Mouse (Mus musculus): Measurements from ENCODE around the gene Rasl10a. TPM values are rescaled to one million over a fixed set of nuclear protein-coding genes. Genes with fewer than 3 reads are reported as not detected.

Gene Rasl10a
- polyA plus RNA-seq, 1 experiment from 2014 or later = 1.1 TPM

DNA sequence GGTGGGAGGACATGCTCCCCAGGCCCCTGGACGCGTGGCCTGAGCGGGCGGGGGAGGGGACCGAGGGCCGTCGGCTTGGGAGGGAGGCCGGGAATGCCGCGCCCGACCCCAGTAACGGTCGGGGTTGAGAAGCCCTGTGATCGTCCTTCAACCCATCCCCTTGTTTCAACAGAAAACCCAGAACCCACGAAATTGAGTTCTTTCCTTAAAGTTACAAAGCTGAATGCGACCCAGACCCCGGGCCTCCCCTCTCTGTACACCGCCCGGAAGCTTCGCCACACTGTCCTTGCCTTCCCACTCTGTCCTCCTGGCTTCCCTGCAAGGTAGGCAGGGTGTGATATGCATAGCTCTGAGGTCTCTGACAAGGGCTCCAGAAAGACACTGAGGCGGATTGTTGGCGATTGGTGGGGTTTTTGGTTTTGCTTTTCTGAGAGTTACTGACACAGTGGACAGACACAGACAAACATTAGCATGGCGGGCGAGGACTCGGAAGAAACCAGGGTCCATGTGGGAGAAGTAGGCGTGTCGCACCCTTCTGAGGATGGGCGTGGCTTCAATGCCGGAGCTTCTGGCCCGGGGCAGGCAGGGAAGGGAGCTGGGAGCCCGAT, 41.8 kb downstream of the Rasl10a start:
- Histone ChIP-seq H3K9me3 (no peaks in the 10 kb centered on the region), H3K4me1 (peaks cover 27% of the 10 kb centered on the region), H3K27ac (peak overlapping the region; percentile 100), H3K27me3 (ENCODE audit: insufficient read depth, poor library complexity, severe bottlenecking) (no peaks in the 10 kb centered on the region), H3K4me3 (peak overlapping the region; percentile 99), H3K36me3 (peaks cover 25% of the 10 kb centered on the region)
- DNase-seq (ENCODE audit: low spot score) = peak; percentile 95
- WGBS = under 1% methylated on average over 31 of the region's 31 CpGs

DNA sequence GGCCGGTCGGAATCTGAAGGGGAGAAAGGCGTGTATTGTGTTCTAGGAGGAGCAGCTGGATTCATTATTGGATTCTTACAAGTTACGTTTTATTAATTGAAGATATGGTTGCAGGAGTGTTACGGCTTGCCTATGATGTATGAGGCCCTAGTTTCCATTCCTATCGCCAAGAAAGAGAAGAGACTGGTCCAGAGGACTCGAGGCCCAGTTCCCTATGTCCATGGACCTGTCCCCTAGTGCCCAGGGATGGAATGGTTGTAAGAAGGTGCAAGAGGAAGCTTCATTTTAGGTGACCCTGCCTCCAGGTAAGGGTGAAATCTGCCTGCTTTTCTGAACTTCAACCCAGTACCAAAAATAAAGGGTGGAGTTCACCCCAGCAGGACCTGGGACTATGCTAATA, 42.4 kb downstream of the Rasl10a start:
- WGBS = 3% methylated on average over 7 of the region's 7 CpGs
- Histone ChIP-seq H3K9me3 (no peaks in the 10 kb centered on the region), H3K36me3 (peaks cover 28% of the 10 kb centered on the region), H3K27me3 (ENCODE audit: insufficient read depth, poor library complexity, severe bottlenecking) (no peaks in the 10 kb centered on the region), H3K4me3 (peak overlapping the region; percentile 99), H3K4me1 (peaks cover 27% of the 10 kb centered on the region), H3K27ac (peak overlapping the region; percentile 100)
- no peak for DNase-seq (ENCODE audit: low spot score)

DNA sequence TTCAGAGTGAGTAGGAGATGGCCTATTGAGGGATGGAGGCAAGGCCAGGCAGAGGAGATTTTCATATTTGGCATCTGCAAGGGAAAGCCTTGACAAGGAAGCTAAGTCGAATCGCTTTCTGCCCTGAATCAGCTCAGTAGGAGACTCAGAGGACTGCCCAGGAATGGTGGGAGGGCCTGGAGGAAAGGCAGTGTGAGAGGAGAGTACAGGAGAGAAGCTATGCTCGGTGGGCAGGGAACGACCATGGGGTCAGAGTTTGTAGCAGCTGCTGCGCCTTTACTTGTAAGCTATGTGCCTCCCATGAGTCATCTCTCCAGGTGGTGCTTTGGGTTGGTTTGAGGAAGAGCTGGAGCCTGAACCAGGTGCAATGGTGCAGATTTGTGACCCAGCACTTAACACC, 42.9 kb downstream of the Rasl10a start:
- WGBS = 67% methylated on average over 5 of the region's 5 CpGs
- no peaks in the 10 kb centered on the region for H3K9me3 ChIP-seq
- peaks cover 33% of the 10 kb centered on the region for H3K36me3 ChIP-seq
- no peaks in the 10 kb centered on the region for H3K27me3 ChIP-seq (ENCODE audit: insufficient read depth, poor library complexity, severe bottlenecking)
- H3K4me3 ChIP-seq = peak overlapping the region; percentile 99
- DNase-seq (ENCODE audit: low spot score) = no peak
- H3K4me1 ChIP-seq = peaks cover 27% of the 10 kb centered on the region
- 0 out of 2 replicates have a peak overlapping the region, but pooled peaks have one; percentile 100 for H3K27ac ChIP-seq

DNA sequence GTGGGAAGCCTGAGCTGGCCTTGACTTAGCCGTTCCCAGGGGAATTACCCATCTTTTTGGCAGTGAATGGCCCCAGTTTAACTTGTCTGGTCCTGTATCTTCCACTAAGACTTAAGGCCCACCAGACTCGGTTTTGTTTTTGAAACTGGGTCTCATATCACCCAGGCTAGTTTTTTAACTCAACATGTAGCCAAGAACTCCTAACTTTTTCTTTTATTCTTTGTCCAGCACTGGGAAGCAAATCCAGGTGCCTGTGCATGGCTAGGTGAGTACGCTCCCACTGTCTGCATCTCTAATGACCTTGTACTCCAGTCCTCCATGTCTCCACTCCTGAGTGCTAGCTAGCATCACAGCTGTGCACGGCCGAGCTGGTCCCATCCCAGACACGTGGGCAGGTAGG, 43.7 kb downstream of the Rasl10a start:
- WGBS = 83% methylated on average over 6 of the region's 6 CpGs
- H3K36me3 ChIP-seq = peaks cover 31% of the 10 kb centered on the region
- no peaks in the 10 kb centered on the region for H3K27me3 ChIP-seq (ENCODE audit: insufficient read depth, poor library complexity, severe bottlenecking)
- no peaks in the 10 kb centered on the region for H3K9me3 ChIP-seq
- H3K4me1 ChIP-seq = peaks cover 23% of the 10 kb centered on the region
- no peak overlapping the region for H3K4me3 ChIP-seq
- no peak for DNase-seq (ENCODE audit: low spot score)
- no peak overlapping the region for H3K27ac ChIP-seq

DNA sequence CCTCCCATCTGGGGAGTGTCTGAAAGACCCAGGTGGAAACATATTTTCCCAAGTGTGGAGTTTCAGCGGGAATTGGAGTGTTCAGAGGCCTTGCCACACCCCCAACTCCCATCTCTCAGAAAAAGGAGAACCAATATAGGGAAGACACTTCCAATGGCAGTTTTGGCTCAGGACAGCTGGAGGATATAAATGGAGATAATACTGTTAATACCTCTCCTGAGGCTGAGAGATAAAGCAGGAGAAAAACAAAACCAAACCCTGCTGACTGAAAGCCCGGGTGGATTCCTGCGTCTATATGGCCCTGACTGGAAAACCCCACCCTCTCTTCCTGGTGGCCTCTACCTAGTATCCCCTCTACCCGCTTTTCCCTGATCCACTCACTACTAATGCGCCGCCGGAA, 44.5 kb downstream of the Rasl10a start:
- 81% methylated on average over 7 of the region's 7 CpGs for WGBS
- H3K4me1 ChIP-seq = peaks cover 17% of the 10 kb centered on the region
- H3K27ac ChIP-seq = no peak overlapping the region
- no peaks in the 10 kb centered on the region for H3K27me3 ChIP-seq (ENCODE audit: insufficient read depth, poor library complexity, severe bottlenecking)
- no peak for DNase-seq (ENCODE audit: low spot score)
- H3K36me3 ChIP-seq = peaks cover 31% of the 10 kb centered on the region
- no peaks in the 10 kb centered on the region for H3K9me3 ChIP-seq
- H3K4me3 ChIP-seq = no peak overlapping the region

DNA sequence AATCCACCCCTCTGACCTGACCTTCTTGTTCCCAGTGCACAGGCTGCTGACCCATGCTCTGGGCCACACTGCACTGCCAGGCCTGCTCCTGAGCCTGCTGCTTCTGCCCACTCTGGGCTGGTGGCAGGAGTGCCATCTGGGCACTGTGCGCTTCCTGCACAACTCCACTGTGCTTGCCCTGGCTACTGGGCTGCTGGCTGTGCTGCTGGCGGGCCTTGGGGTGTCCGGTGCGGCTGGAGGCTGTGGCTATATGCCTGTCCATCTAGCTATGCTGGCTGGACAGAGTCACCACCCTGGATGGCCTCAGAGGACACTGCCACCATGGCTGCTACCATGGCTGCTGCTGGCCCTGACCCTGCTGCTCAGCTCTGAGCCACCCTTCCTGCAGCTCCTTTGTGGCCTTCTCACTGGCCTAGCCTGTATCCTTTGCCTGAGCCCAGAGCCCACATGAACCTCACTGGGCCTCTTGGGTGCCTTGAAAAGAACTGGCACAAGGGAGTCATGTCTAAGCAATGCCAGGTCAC, 46.1 kb downstream of the Rasl10a start:
- no peak for DNase-seq (ENCODE audit: low spot score)
- no peaks in the 10 kb centered on the region for H3K27me3 ChIP-seq (ENCODE audit: insufficient read depth, poor library complexity, severe bottlenecking)
- H3K36me3 ChIP-seq = peaks cover 31% of the 10 kb centered on the region
- no peaks in the 10 kb centered on the region for H3K9me3 ChIP-seq
- 95% methylated on average over 4 of the region's 4 CpGs for WGBS
- H3K27ac ChIP-seq = 0 out of 2 replicates have a peak overlapping the region, but pooled peaks have one; percentile 49
- H3K4me1 ChIP-seq = peaks cover 16% of the 10 kb centered on the region
- no peak overlapping the region for H3K4me3 ChIP-seq

DNA sequence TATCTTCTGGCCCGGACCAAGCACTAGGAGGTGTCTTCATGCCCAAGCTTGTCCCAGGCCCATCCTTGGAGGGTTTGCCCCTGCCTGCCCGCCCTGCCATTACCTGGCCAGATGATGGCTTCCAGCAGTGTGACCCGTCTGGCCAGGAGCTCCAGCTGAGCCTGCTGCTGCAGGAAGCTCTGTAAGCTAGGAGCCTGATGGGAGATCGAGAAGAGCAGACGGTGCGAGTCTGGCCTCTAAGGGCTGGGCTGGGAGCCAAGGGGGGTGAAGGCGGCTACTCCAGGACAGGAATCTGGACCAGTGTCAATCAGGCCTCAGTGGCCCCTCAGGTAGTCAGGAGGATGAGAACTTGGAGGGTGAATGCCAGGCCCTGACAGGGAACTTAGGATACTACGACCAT, 51.5 kb downstream of the Rasl10a start:
- no peaks in the 10 kb centered on the region for H3K9me3 ChIP-seq
- WGBS = 56% methylated on average over 8 of the region's 8 CpGs
- no peak overlapping the region for H3K4me3 ChIP-seq
- peaks cover 9% of the 10 kb centered on the region for H3K4me1 ChIP-seq
- no peak overlapping the region for H3K27ac ChIP-seq
- no peaks in the 10 kb centered on the region for H3K27me3 ChIP-seq (ENCODE audit: insufficient read depth, poor library complexity, severe bottlenecking)
- DNase-seq (ENCODE audit: low spot score) = no peak
- H3K36me3 ChIP-seq = peaks cover 10% of the 10 kb centered on the region; the same call in 1 of the 2 replicates

Small RNA genes within 50 kb of the gene (microRNA-seq; reads per million reads assigned to microRNA genes)
- gene Gm47296 = not detected

Other genes with a start within 250 kb of the Rasl10a start
- gene Nf2, start 208.6 kb upstream of the Rasl10a start, polyA plus RNA-seq (2016; fragmentation: Nextera tagmentation; extraction: Ambion mirVana) = 43.2 and 52.5 TPM in 2 replicates
- 43.6 and 60.9 TPM in 2 replicates for gene Nipsnap1, start 184.2 kb upstream of the Rasl10a start, polyA plus RNA-seq (2016; fragmentation: Nextera tagmentation; extraction: Ambion mirVana)
- 32.2 and 36.9 TPM in 2 replicates for gene Thoc5, start 162.8 kb upstream of the Rasl10a start, polyA plus RNA-seq (2016; fragmentation: Nextera tagmentation; extraction: Ambion mirVana)
- 0.39 and 0.74 TPM in 2 replicates for gene Nefh, start 110.1 kb upstream of the Rasl10a start, polyA plus RNA-seq (2016; fragmentation: Nextera tagmentation; extraction: Ambion mirVana)
- 55.7 and 62.6 TPM in 2 replicates for gene Ap1b1, start 71.3 kb upstream of the Rasl10a start, polyA plus RNA-seq (2016; fragmentation: Nextera tagmentation; extraction: Ambion mirVana)
- 27.0 and 34.4 TPM in 2 replicates for gene Gas2l1, start 7.2 kb downstream of the Rasl10a start, polyA plus RNA-seq (2016; fragmentation: Nextera tagmentation; extraction: Ambion mirVana)
- 34.2 and 35.0 TPM in 2 replicates for gene Rhbdd3, start 40.8 kb downstream of the Rasl10a start, polyA plus RNA-seq (2016; fragmentation: Nextera tagmentation; extraction: Ambion mirVana)
- gene Ewsr1, start 41.1 kb downstream of the Rasl10a start, polyA plus RNA-seq (2016; fragmentation: Nextera tagmentation; extraction: Ambion mirVana) = 569 and 680 TPM in 2 replicates
- 11.8 and 14.6 TPM in 2 replicates for gene Emid1, start 94.1 kb downstream of the Rasl10a start, polyA plus RNA-seq (2016; fragmentation: Nextera tagmentation; extraction: Ambion mirVana)
- 18.3 and 34.4 TPM in 2 replicates for gene Kremen1, start 203.4 kb downstream of the Rasl10a start, polyA plus RNA-seq (2016; fragmentation: Nextera tagmentation; extraction: Ambion mirVana)